Comparison of ENCODE assay signal across 15 mouse cellular contexts in genomic region chr3:144148234-144148633, GRCm38 (mm10).
"Had no signal": no experiment of that assay in that cellular context is flagged by ENCODE, and none has a peak within 500 bp of the region (broad histone marks: within the 10 kb centered on the region; RNA-seq: fewer than 3 reads in every experiment).

No protein-coding gene starts in this region.

- H3K27ac ChIP-seq: neural tube, embryonic 13.5 days; neural tube, embryonic 15.5 days; stomach, embryonic 15.5 days; stomach, postnatal 0 days had no signal

- H3K36me3 ChIP-seq: neural tube, embryonic 13.5 days; neural tube, embryonic 15.5 days; stomach, embryonic 15.5 days had no signal

- H3K9ac ChIP-seq: neural tube, embryonic 13.5 days; neural tube, embryonic 15.5 days; stomach, embryonic 15.5 days had no signal

- H3K27me3 ChIP-seq: neural tube, embryonic 13.5 days; neural tube, embryonic 15.5 days; stomach, embryonic 15.5 days had no signal

- H3K9me3 ChIP-seq: neural tube, embryonic 13.5 days; neural tube, embryonic 15.5 days; stomach, embryonic 15.5 days had no signal

- H3K4me2 ChIP-seq: neural tube, embryonic 13.5 days; neural tube, embryonic 15.5 days; stomach, embryonic 15.5 days had no signal

- H3K4me1 ChIP-seq: neural tube, embryonic 13.5 days; neural tube, embryonic 15.5 days; stomach, embryonic 15.5 days had no signal

- DNase-seq: retina, postnatal 1 day; right cerebral cortex, adult 18-20 months; right cerebral cortex, postnatal 14 days; right cerebral cortex, postnatal 25 days; right cerebral cortex, postnatal 4 days; spleen, adult 18-20 months; thymus, adult 2 months; thymus, postnatal 14 days; thymus, postnatal 25 days; thymus, postnatal 36 days; thymus, postnatal 4 days had no signal

- H3K4me3 ChIP-seq: neural tube, embryonic 13.5 days; neural tube, embryonic 15.5 days; stomach, embryonic 15.5 days had no signal
